In the genomic region with DNA sequence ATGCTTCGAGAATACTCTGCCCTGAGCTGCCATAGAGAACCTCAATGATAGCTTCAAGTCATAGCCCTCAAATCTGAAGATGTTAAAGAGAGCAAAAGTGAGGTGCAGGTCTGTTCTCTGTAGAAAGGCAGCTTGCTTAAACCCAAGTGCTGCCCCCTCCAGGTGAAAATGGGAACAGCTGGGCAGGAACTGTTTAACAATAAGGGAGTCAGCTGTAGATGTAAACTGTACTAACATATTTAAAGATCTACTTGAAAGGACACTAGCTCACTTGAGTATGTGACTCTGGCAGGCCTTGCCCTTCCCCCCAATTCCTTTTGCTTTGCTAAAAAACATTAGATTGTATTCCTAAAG, we compare ENCODE assay signal across 8 mouse cellular contexts.
DNase-seq lines count a peak whose midpoint lies in the region; ATAC-seq and TF ChIP-seq lines count a peak whose summit lies in the region.

No protein-coding gene starts in this region.

- no peak overlapping the region for H3K27ac ChIP-seq in midbrain, embryonic 11.5 days (ENCODE audit: low read depth, low read length)
- H3K27ac ChIP-seq in midbrain, embryonic 16.5 days (ENCODE audit: low read length) = no peak overlapping the region
- no peak overlapping the region for H3K27ac ChIP-seq in forebrain, postnatal 0 days (ENCODE audit: low read depth, low read length)

- no peaks in the 10 kb centered on the region for H3K27me3 ChIP-seq in midbrain, embryonic 11.5 days (ENCODE audit: control insufficient read depth, insufficient read depth, low read length)
- H3K27me3 ChIP-seq in midbrain, embryonic 16.5 days (ENCODE audit: control insufficient read depth, insufficient read depth, low read depth, low read length) = no peaks in the 10 kb centered on the region
- H3K27me3 ChIP-seq in forebrain, postnatal 0 days (ENCODE audit: insufficient read depth, low read length) = no peaks in the 10 kb centered on the region

- 67% methylated on average over 1 of the region's 1 CpGs for WGBS in midbrain, embryonic 11.5 days
- 71% methylated on average over 1 of the region's 1 CpGs for WGBS in midbrain, embryonic 16.5 days
- 60% methylated on average over 1 of the region's 1 CpGs for WGBS in forebrain, postnatal 0 days
- WGBS in lung, adult 2 months = 49% methylated on average over 1 of the region's 1 CpGs

- H3K9ac ChIP-seq in midbrain, embryonic 11.5 days (ENCODE audit: low read length) = no peak overlapping the region
- H3K9ac ChIP-seq in midbrain, embryonic 16.5 days (ENCODE audit: low read depth, low read length) = no peak overlapping the region
- no peak overlapping the region for H3K9ac ChIP-seq in forebrain, postnatal 0 days

- no peak for ATAC-seq in CD4-positive, CD25-positive, alpha-beta regulatory T cell, adult 4 months
- ATAC-seq in midbrain, embryonic 11.5 days (ENCODE audit: low FRiP score) = no peak
- no peak for ATAC-seq in midbrain, embryonic 16.5 days
- ATAC-seq in forebrain, postnatal 0 days = no peak

- peak; percentile 45 for TF ChIP-seq CTCF in forebrain, postnatal 0 days (IDR thresholded peaks at IDR 0.05; ENCODE audit: low read depth)
- peak; percentile 25; the same call in 1 of the 2 replicates for TF ChIP-seq CTCF in lung, adult 2 months (IDR thresholded peaks at IDR 0.05; ENCODE audit: insufficient read depth, low read length)

- TF ChIP-seq POLR2A in lung, adult 2 months (IDR thresholded peaks at IDR 0.05; ENCODE audit: borderline replicate concordance, extremely low read depth, low read depth, low read length) = no peak

- H3K4me2 ChIP-seq in midbrain, embryonic 11.5 days = no peak overlapping the region
- H3K4me2 ChIP-seq in midbrain, embryonic 16.5 days (ENCODE audit: low read length) = no peak overlapping the region
- H3K4me2 ChIP-seq in forebrain, postnatal 0 days (ENCODE audit: low read depth) = no peak overlapping the region

- H3K4me1 ChIP-seq in midbrain, embryonic 11.5 days (ENCODE audit: control insufficient read depth, insufficient read depth, low read length) = no peaks in the 10 kb centered on the region
- H3K4me1 ChIP-seq in midbrain, embryonic 16.5 days (ENCODE audit: control insufficient read depth, insufficient read depth, low read length) = no peaks in the 10 kb centered on the region; the same call in 1 of the 2 replicates
- H3K4me1 ChIP-seq in forebrain, postnatal 0 days (ENCODE audit: insufficient read depth) = no peaks in the 10 kb centered on the region
- no peaks in the 10 kb centered on the region for H3K4me1 ChIP-seq in lung, adult 2 months (ENCODE audit: control insufficient read depth, insufficient read depth, low read length)

- H3K4me3 ChIP-seq in midbrain, embryonic 11.5 days (ENCODE audit: low read depth, low read length) = no peak overlapping the region
- H3K4me3 ChIP-seq in midbrain, embryonic 16.5 days (ENCODE audit: low read depth, low read length) = no peak overlapping the region
- no peak overlapping the region for H3K4me3 ChIP-seq in forebrain, postnatal 0 days (ENCODE audit: low read depth, low read length)
- H3K4me3 ChIP-seq in lung, adult 2 months (replicated peaks; ENCODE audit: extremely low read depth, low read depth, low read length) = no peak overlapping the region

- DNase-seq in CD4-positive, CD25-positive, alpha-beta regulatory T cell, adult 2 months (ENCODE audit: low read depth, low spot score) = peak; percentile 25
- DNase-seq in midbrain, embryonic 11.5 days (ENCODE audit: low spot score, missing footprints) = peak; percentile 95
- DNase-seq in cerebellum, adult 11 months = peak; percentile 52
- DNase-seq in forebrain, postnatal 0 days = peak; percentile 41
- DNase-seq in lung, adult 2 months = peak; percentile 31
- peak; percentile 30 for DNase-seq in thymus, postnatal 14 days

- no peaks in the 10 kb centered on the region for H3K36me3 ChIP-seq in midbrain, embryonic 11.5 days (ENCODE audit: control insufficient read depth, insufficient read depth, low read length)
- H3K36me3 ChIP-seq in midbrain, embryonic 16.5 days (ENCODE audit: control insufficient read depth, insufficient read depth, low read length) = no peaks in the 10 kb centered on the region
- no peaks in the 10 kb centered on the region for H3K36me3 ChIP-seq in forebrain, postnatal 0 days (ENCODE audit: insufficient read depth)

- H3K9me3 ChIP-seq in midbrain, embryonic 11.5 days (ENCODE audit: control insufficient read depth, low read length) = no peaks in the 10 kb centered on the region
- H3K9me3 ChIP-seq in midbrain, embryonic 16.5 days (replicated peaks; ENCODE audit: control insufficient read depth, low read length, poor library complexity, severe bottlenecking) = no peaks in the 10 kb centered on the region
- H3K9me3 ChIP-seq in forebrain, postnatal 0 days (ENCODE audit: low read length) = no peaks in the 10 kb centered on the region

Comparison
In these comparisons a context has a peak if more than half of its experiments do, and no peak if none do; other contexts are left out.
1. DNase-seq: peak in every context shown above with its lines; median percentile 95 in midbrain, embryonic 11.5 days; 52 in cerebellum, adult 11 months; 41 in forebrain, postnatal 0 days; 31 in lung, adult 2 months; 30 in thymus, postnatal 14 days; 25 in CD4-positive, CD25-positive, alpha-beta regulatory T cell, adult 2 months.